Mouse (Mus musculus): ENCODE results near the gene Tmprss2.

- TF ChIP-seq EP300 (IDR thresholded peaks at IDR 0.05; ENCODE audit: insufficient read depth, low read depth, low read length), result no peak
- no peak for TF ChIP-seq POLR2A (IDR thresholded peaks at IDR 0.05; ENCODE audit: insufficient read depth, low read length)
These were observed 41.6 kb downstream of the Tmprss2 start for GRCm38 (mm10) chr16:97569426-97569825.

Measured in ES-Bruce4 (cell line).